Mouse (Mus musculus) liver, embryonic 11.5 days (tissue): ENCODE measurements at regions not wholly inside any gene's neighbourhood (a gene's known extent, or its start where the extent isn't known, plus 50 kb on each side); places are given as distances from the start of the nearest gene placed in this dataset.

Experiments
- ATAC-seq: fragments of 200-750 bp; cut with Nextera tagmentation; replicated peaks from 2 replicates; pipeline ENCODE4 v1.8.0; 2017; ENCODE audit warnings: moderate number of reproducible peaks, mild to moderate bottlenecking, moderate TSS enrichment, moderate library complexity; ENCODE audit not compliant: low FRiP score
- DNase-seq: peaks from one replicate; pipeline ENCODE4 v3.0.0-alpha.2; 2017; ENCODE audit warnings: low spot score
- H3K27ac ChIP-seq: fragments of 300-500 bp; sonication (generic); 2 replicates; pipeline ENCODE4 v1.5.1; 2014; ENCODE audit warnings: mild to moderate bottlenecking, low read depth, low read length, control low read depth
- H3K27me3 ChIP-seq: fragments of 300-500 bp; sonication (generic); replicated peaks from 2 replicates; pipeline ENCODE4 v1.6.1; 2014; ENCODE audit warnings: low read length, mixed read lengths; ENCODE audit not compliant: control insufficient read depth, insufficient read depth
- H3K36me3 ChIP-seq: fragments of 300-500 bp; sonication (generic); 2 replicates; pipeline ENCODE4 v1.6.1; 2014; ENCODE audit warnings: mild to moderate bottlenecking, low read length, moderate library complexity, mixed read lengths; ENCODE audit not compliant: control insufficient read depth, insufficient read depth
- H3K4me1 ChIP-seq: fragments of 300-500 bp; sonication (generic); replicated peaks from 2 replicates; pipeline ENCODE4 v1.6.1; 2014; ENCODE audit warnings: low read length, mixed read lengths; ENCODE audit not compliant: control insufficient read depth, insufficient read depth
- H3K4me2 ChIP-seq: fragments of 300-500 bp; sonication (generic); 2 replicates; pipeline ENCODE4 v1.6.1; 2014; ENCODE audit warnings: mild to moderate bottlenecking, control low read depth, moderate library complexity
- H3K4me3 ChIP-seq: fragments of 300-500 bp; sonication (generic); 2 replicates; pipeline ENCODE4 v1.5.1; 2014; ENCODE audit warnings: low read depth, low read length, control low read depth
- H3K9ac ChIP-seq: fragments of 300-500 bp; sonication (generic); 2 replicates; pipeline ENCODE4 v1.6.1; 2014; ENCODE audit warnings: low read depth, low read length, control low read depth
- H3K9me3 ChIP-seq: fragments of 300-500 bp; sonication (generic); 2 replicates; pipeline ENCODE4 v1.6.1; 2016; ENCODE audit warnings: low read length, inconsistent platforms, mixed read lengths; ENCODE audit not compliant: control insufficient read depth
- WGBS: fragments of 180-500 bp; shearing (Covaris S2); extraction: QIAGEN DNeasy Blood & Tissue Kit; methylation state at CpG from one replicate; pipeline ENCODE4 v1.1.7; 2014; 5-methylcytosine and 5-hydroxymethylcytosine counted together

DNA sequence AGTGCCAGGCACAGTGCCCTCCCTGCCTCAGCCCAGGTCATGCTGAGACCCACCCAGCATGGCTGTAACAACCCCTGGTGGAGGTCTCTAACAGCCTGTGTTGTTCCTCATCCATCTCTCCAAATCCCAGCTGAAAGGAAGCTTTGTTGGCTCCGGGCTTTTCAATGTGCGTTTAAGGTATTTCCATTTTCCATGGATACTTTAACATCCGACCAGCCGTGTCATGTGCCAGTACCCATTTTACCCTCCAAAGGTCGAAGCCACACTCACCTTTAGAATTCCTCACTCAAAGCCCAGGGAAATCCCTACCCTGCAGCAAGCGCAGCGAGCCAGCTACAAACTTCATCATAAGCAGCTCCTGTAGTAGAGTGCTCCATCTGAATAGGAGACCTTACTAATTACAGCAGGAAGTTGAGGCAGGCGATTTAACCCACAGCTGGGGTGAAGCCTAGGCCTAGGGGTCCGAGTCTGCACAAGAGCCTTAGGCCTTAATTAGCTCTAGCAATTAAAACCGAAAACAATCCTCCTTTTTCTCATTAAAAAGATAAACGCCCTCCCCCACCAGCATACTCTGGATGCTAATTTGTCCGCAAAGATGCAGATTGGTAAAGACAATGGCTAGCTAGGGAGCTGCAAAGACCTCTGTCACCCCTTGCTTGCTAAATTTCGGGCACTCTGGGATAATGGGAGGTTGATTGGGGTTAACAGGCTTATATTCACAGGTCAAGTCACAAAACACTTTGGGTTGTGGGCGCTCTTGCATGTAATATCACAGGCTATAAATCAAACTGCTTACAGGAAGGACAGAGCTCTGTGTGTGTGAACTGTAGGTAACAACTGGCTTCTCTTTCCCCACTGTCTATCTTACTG is 171.2 kb downstream of the Pmp22 start:
- Histone ChIP-seq H3K36me3 (no peaks in the 10 kb centered on the region), H3K27me3 (no peaks in the 10 kb centered on the region), H3K4me3 (no peak overlapping the region), H3K9ac (no peak overlapping the region), H3K27ac (no peak overlapping the region), H3K4me1 (no peaks in the 10 kb centered on the region), H3K4me2 (no peak overlapping the region), H3K9me3 (no peaks in the 10 kb centered on the region)
- 62% methylated on average over 14 of the region's 14 CpGs for WGBS
- ATAC-seq (no peak), DNase-seq (no peak)

GRCm38 (mm10) chr11:63325166-63325565 is 196.4 kb downstream of the Pmp22 start:
- H3K4me1 ChIP-seq = no peaks in the 10 kb centered on the region
- no peaks in the 10 kb centered on the region for H3K36me3 ChIP-seq
- no peaks in the 10 kb centered on the region for H3K27me3 ChIP-seq
- no peak for ATAC-seq
- 82% methylated on average over 4 of the region's 4 CpGs for WGBS
- H3K27ac ChIP-seq = no peak overlapping the region
- no peak for DNase-seq
- H3K4me3 ChIP-seq = no peak overlapping the region
- no peak overlapping the region for H3K4me2 ChIP-seq
- H3K9ac ChIP-seq = no peak overlapping the region
- no peaks in the 10 kb centered on the region for H3K9me3 ChIP-seq

GRCm38 (mm10) chr11:63326864-63327263 is 198.1 kb downstream of the Pmp22 start:
- Histone ChIP-seq H3K27me3 (no peaks in the 10 kb centered on the region), H3K4me3 (no peak overlapping the region), H3K4me1 (no peaks in the 10 kb centered on the region), H3K9ac (no peak overlapping the region), H3K27ac (no peak overlapping the region), H3K4me2 (no peak overlapping the region), H3K36me3 (no peaks in the 10 kb centered on the region), H3K9me3 (no peaks in the 10 kb centered on the region)
- DNase-seq = no peak
- 70% methylated on average over 5 of the region's 5 CpGs for WGBS
- ATAC-seq = no peak

DNA sequence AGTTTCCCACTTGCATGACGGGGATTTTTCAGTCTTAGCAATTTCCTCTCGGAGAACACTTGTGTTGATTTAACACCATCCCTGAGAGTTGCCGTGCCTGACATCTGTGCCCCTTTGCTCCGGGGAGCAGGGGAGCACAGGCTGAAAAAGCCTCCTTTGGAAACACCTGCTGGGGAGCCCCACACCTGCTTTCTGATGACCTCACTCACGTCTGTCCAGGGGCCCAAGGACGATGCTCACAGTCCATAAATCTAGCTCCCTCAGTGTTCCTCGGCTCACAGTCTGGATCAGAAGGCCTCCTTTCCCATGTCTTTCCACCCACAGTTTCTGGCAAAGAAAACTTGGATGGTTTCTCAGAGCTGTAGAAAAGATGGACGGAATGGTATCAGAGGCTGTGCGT is 208.7 kb downstream of the Pmp22 start:
- no peak overlapping the region for H3K27ac ChIP-seq
- 80% methylated on average over 9 of the region's 9 CpGs for WGBS

GRCm38 (mm10) chr11:63338277-63338676 is 209.5 kb downstream of the Pmp22 start:
- DNase-seq = no peak
- 93% methylated on average over 1 of the region's 1 CpGs for whole genome bisulfite sequencing
- Histone ChIP-seq H3K27me3 (no peaks in the 10 kb centered on the region), H3K4me2 (no peak overlapping the region), H3K9me3 (no peaks in the 10 kb centered on the region), H3K4me3 (no peak overlapping the region), H3K27ac (no peak overlapping the region), H3K4me1 (no peaks in the 10 kb centered on the region), H3K36me3 (no peaks in the 10 kb centered on the region), H3K9ac (no peak overlapping the region)
- ATAC-seq = no peak

More for the DNA sequence above, 208.7 kb downstream of the Pmp22 start:
- Histone ChIP-seq H3K9ac (no peak overlapping the region), H3K4me1 (no peaks in the 10 kb centered on the region), H3K27me3 (no peaks in the 10 kb centered on the region), H3K36me3 (no peaks in the 10 kb centered on the region), H3K9me3 (no peaks in the 10 kb centered on the region), H3K4me2 (no peak overlapping the region), H3K4me3 (no peak overlapping the region)
- DNase-seq (no peak), ATAC-seq (no peak)

DNA sequence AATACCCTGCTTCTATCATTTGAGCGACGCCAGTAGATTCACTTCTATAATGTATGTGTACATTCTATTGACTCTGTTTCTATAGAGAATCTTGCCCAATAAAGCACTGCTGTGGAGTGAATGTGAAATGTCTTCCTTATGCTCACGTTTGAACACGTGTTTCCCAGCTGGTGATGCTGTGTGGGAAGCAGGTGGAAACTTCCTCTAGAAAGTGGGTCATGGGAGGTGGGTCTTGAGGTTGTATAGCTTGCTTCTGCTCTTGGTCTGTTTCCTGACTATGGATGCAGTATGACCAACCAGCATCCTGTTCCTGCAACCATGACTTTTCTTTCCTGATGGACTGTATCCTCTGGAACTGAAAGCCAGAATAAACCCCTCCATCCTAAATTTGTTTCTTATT is 216.9 kb downstream of the Pmp22 start:
- DNase-seq (no peak), ATAC-seq (no peak)
- no peaks in the 10 kb centered on the region for H3K4me1 ChIP-seq
- no peaks in the 10 kb centered on the region for H3K27me3 ChIP-seq
- no peak overlapping the region for H3K27ac ChIP-seq
- H3K9me3 ChIP-seq = no peaks in the 10 kb centered on the region
- H3K9ac ChIP-seq = no peak overlapping the region
- H3K4me3 ChIP-seq = no peak overlapping the region
- no peaks in the 10 kb centered on the region for H3K36me3 ChIP-seq
- WGBS = 84% methylated on average over 4 of the region's 4 CpGs
- no peak overlapping the region for H3K4me2 ChIP-seq

DNA sequence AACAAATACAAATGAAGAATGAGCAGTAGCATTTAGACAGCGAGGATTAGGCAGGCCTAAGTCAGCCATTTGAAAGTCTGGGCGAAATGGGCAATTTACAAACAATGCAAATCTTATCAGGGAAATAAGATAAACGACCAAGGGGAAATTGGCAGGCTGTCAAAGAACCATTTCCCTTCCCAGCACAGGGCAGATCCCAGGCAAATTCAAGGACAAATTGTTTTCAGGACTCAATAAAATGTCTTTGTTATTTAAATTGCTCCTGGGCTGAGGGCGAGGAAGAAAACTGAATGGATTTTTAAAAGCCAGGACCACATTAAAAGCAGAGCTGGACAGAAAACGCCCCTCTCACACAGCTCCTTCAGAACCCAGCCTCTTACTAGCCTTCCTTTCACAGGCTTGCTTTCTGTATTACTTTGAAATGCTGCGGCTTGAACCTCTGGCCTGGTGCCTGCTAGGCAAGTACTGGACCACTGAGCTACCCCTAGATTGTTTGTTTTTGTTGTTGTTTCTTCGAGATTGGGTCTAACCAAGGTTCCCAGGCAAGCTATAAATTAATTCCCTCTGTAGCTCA is 221.4 kb downstream of the Pmp22 start:
- no peak overlapping the region for H3K9ac ChIP-seq
- no peaks in the 10 kb centered on the region for H3K9me3 ChIP-seq
- no peaks in the 10 kb centered on the region for H3K27me3 ChIP-seq
- no peak overlapping the region for H3K4me3 ChIP-seq
- no peaks in the 10 kb centered on the region for H3K36me3 ChIP-seq
- no peak overlapping the region; the same call in 1 of the 2 replicates for H3K27ac ChIP-seq
- ATAC-seq = no peak
- H3K4me1 ChIP-seq = peaks cover 6% of the 10 kb centered on the region
- DNase-seq = no peak
- H3K4me2 ChIP-seq = no peak overlapping the region
- 33% methylated on average over 7 of the region's 7 CpGs for WGBS

DNA sequence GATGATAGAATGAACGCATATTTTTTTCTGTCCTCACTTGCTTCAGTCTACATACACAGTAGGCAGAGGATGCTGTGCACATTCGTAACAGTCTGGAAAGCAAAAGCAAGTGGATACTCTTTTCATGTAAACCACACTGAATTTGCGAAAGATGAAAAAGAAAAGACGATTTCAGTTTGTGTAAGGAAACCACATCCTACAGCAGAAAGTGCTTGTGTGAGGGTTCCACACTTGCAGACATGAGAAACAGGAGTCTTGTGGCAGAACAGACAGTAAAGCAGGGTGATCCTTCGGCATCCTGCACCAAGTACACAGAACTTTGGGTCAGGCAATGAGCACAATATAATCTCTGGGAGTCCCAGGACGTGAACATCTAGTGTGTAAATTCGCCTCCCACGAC is 223.2 kb downstream of the Pmp22 start:
- DNase-seq = no peak
- Histone ChIP-seq H3K27ac (no peak overlapping the region), H3K4me2 (no peak overlapping the region), H3K27me3 (no peaks in the 10 kb centered on the region), H3K9ac (no peak overlapping the region), H3K4me1 (peaks cover 6% of the 10 kb centered on the region), H3K9me3 (no peaks in the 10 kb centered on the region), H3K4me3 (no peak overlapping the region), H3K36me3 (no peaks in the 10 kb centered on the region)
- no peak for ATAC-seq
- WGBS = 86% methylated on average over 8 of the region's 8 CpGs

- DNase-seq (no peak), ATAC-seq (peak; percentile 85)
- Histone ChIP-seq H3K4me2 (peak overlapping the region; percentile 8; the same call in 1 of the 2 replicates), H3K27me3 (no peaks in the 10 kb centered on the region), H3K9me3 (no peaks in the 10 kb centered on the region), H3K36me3 (no peaks in the 10 kb centered on the region), H3K4me1 (peaks cover 6% of the 10 kb centered on the region), H3K9ac (no peak overlapping the region), H3K4me3 (no peak overlapping the region), H3K27ac (no peak overlapping the region)
- WGBS = 41% methylated on average over 3 of the region's 3 CpGs
Measured at GRCm38 (mm10) chr11:63352990-63353389, 224.2 kb downstream of the Pmp22 start.
